Mouse (Mus musculus): ENCODE results near the gene Elk4.

Gene Elk4

DNA sequence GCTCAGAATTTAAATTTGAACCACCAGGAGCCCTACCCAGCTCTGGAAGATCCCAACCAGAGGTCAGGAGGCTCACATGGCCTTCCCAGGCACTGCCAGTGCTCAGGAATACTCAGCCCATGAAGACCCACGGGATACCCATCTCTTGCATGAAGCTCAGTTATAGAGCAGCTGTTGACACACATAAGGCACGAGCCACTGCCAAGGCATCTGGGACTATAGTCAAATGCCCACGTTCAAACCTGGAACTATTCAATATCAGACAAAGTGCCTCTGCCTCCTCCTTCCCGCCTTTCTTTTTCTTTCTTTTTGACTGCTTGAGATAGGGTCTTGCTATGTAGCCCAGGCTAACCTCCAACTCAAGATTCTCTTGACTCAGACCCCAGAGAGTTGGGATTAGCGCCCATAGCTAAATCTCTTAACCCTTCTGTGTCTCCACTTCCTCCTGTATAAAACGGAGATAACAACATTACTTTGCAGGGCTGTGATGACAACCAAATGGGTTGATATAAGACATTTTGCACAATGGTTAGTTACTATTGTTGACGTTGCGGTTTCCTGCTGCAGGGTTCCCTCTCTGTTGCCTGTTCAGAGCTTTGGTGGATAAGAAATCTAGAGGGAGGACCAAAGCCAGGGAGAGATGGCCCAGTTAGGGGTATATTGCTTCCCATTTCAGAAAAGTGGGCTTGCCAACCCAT, 58.2 kb downstream of the Elk4 start:
- DNase-seq (ENCODE audit: low read depth, low spot score): no peak

DNA sequence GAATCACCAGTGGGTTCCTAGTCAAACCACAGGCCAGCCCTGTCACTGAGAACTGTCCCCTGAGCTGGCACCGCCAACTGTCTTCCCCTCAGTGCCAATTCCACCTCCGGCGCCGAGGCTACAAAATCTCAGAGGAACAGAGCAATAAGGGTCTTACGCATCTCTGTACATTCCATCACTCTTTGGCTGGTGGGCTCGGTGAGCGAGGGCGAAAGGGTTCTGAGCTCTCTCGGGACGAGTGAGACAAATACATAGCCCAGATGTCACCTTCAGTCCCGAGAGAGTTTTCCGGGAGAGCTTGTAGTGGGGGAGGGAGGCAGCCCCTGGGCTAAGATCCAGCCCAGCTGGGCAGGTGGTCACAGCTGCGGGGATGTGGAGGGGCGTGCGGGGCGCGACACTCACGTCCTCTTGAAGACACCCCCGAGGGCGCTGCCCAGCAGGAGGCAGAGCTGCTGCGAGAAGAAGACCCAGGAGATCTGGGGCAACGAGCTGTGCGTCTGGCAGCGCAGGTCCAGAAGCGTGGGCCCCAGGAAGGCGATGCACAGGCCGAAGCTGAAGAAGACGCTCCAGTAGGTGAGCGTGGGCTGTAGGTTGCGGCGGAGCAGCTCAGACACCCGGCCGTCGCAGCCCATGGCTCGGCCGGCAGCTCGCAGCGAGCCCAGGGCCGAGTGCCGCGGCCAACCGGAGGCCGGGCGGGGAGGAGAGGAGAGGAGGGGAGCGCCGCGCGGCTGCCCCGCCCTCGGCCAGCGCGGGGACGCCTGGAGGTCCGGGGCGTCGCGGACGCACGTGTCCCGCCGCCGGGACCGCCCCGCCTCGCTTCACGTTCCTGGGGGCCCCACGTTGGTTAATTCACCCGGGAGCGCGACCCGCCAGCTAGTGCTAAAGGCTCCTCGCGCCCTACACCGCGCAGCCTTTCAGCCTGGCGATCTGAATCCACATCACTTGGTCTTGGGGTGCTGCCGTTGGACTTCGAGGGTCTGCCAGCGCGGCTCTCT, 60.2 kb downstream of the Elk4 start, which contains the start of gene Mfsd4a:
Gene Mfsd4a (minus strand): TSS at position 802 of the 995 bp plus-strand sequence.
- peak; percentile 47 for DNase-seq (ENCODE audit: low read depth, low spot score)

DNA sequence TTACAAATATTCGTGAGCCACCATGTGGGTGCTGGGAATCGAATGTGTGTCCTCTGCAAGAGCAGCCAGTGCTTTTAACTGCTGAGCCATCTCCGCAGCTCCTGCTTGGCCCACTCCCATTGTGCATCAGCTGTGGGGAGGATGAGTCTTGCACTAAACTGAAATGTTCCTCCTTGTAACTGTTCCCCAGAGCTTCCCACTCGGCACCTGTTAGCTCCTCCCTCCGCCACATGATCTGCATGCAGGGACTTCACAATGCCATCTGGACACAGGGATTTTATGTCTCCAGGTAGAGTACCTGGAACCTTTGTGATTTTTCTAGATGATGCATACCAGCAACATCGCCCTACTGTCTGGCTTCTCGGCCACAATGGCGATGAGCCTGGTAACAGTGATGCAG, 62.0 kb downstream of the Elk4 start:
- no peak for DNase-seq (ENCODE audit: low read depth, low spot score)

DNA sequence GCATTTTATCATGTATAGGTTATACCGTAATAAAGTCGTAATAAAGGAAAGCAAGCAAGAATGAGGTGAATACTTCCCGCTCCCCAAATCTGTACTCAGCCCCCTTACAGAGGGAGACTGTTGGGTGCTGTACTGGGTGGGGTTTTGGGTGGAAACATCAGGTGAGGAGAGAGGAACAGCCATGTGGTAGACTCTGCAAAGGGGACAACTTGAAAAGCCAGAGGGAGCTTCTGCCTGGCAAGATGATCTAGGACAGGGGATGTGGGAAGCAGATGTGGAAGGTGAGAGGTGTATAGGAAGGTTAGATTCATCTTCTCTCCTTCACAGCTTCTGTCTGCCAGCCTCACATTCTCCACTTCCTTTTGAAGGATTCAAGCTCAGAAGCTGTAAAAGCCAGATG, 63.3 kb downstream of the Elk4 start:
- no peak for DNase-seq (ENCODE audit: low read depth, low spot score)

DNA sequence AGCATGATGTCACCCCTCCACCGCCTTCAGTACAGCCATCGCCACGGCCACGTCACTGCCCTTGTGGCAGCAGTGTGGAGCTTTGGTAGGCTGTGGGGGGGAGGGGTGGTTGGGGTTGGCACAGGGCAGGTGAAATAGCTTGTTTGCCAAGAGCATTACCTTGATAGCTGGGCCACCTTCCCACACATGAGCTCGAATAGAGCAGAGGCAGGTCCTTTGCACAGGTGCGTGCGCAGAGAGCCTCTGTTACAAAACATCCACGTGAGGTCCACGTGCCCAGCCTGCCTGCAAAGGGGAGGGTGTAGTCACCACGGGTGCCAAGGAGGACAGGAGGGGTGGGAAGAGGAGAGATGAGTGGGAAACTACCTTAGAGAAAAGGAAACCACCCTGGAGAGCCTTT, 68.2 kb downstream of the Elk4 start:
- DNase-seq (ENCODE audit: low read depth, low spot score): no peak

DNA sequence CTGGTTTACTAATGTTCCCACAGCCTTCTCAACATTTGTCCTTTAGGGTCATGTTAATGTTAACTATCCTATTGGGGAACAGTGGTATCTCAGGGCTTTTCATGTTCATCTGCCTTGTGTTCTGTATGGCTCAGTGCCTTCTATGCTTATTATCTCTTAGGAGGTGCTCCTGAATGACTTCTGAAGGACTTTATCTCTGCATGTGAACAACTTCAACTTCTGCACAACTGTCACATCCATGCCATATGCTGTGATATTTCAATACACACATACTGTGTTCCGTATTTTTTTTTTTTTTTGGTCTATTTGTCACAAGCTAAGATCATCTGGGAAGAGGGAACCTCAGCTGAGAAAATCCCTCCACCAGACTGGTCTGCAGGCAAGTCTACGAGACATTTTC, 71.0 kb downstream of the Elk4 start:
- DNase-seq (ENCODE audit: low read depth, low spot score): no peak
